Mouse (Mus musculus) lung, postnatal 36 days (tissue): ENCODE results near the gene Cd44.

Experiments used
- DNase-seq: peaks from one replicate; pipeline ENCODE4 v3.0.0; 2022; ENCODE audit warnings: mixed read lengths

Cd44 gene

GRCm38 (mm10) chr2:102900875-102901827 lies at the start of gene Cd44:
Cd44 (minus strand) TSS chr2:102901665.
- DNase-seq = peak; percentile 86

GRCm38 (mm10) chr2:102948481-102948857 lies 47.0 kb upstream of the Cd44 start:
- peak; percentile 39 for DNase-seq

- no peak for DNase-seq
These were observed 46.5 kb upstream of the Cd44 start for GRCm38 (mm10) chr2:102947846-102948480.

GRCm38 (mm10) chr2:102945111-102945510 lies 43.6 kb upstream of the Cd44 start:
- DNase-seq = peak; percentile 28

GRCm38 (mm10) chr2:102944415-102945012 lies 43.0 kb upstream of the Cd44 start:
- no peak for DNase-seq

GRCm38 (mm10) chr2:102943983-102944382 lies 42.5 kb upstream of the Cd44 start:
- DNase-seq = peak; percentile 74

GRCm38 (mm10) chr2:102942782-102943080 lies 41.3 kb upstream of the Cd44 start:
- no peak for DNase-seq

- peak; percentile 42 for DNase-seq
These were observed 40.7 kb upstream of the Cd44 start for GRCm38 (mm10) chr2:102941937-102942781.

- peak; percentile 32 for DNase-seq
These were observed 39.4 kb upstream of the Cd44 start for GRCm38 (mm10) chr2:102940813-102941361.

GRCm38 (mm10) chr2:102940158-102940557 lies 38.7 kb upstream of the Cd44 start:
- DNase-seq = peak; percentile 38

GRCm38 (mm10) chr2:102936886-102937285 lies 35.4 kb upstream of the Cd44 start:
- DNase-seq = peak; percentile 30

GRCm38 (mm10) chr2:102934834-102935233 lies 33.4 kb upstream of the Cd44 start:
- DNase-seq = no peak

GRCm38 (mm10) chr2:102933787-102934186 lies 32.3 kb upstream of the Cd44 start:
- no peak for DNase-seq

GRCm38 (mm10) chr2:102933142-102933541 lies 31.7 kb upstream of the Cd44 start:
- DNase-seq = no peak

- no peak for DNase-seq
These were observed 31.2 kb upstream of the Cd44 start for GRCm38 (mm10) chr2:102932667-102933066.

GRCm38 (mm10) chr2:102928211-102928610 lies 26.7 kb upstream of the Cd44 start:
- DNase-seq = no peak

GRCm38 (mm10) chr2:102924480-102924879 lies 23.0 kb upstream of the Cd44 start:
- peak; percentile 42 for DNase-seq

GRCm38 (mm10) chr2:102923682-102924081 lies 22.2 kb upstream of the Cd44 start:
- DNase-seq = peak; percentile 21

GRCm38 (mm10) chr2:102922066-102922465 lies 20.6 kb upstream of the Cd44 start:
- DNase-seq = no peak

- DNase-seq = no peak
These were observed 16.8 kb upstream of the Cd44 start for GRCm38 (mm10) chr2:102918301-102918700.

- DNase-seq = no peak
These were observed 15.1 kb upstream of the Cd44 start for GRCm38 (mm10) chr2:102916596-102916995.

- DNase-seq = no peak
These were observed 13.2 kb upstream of the Cd44 start for GRCm38 (mm10) chr2:102914675-102915074.
